Comparison of ENCODE assay signal across 8 mouse cellular contexts in the genomic region with DNA sequence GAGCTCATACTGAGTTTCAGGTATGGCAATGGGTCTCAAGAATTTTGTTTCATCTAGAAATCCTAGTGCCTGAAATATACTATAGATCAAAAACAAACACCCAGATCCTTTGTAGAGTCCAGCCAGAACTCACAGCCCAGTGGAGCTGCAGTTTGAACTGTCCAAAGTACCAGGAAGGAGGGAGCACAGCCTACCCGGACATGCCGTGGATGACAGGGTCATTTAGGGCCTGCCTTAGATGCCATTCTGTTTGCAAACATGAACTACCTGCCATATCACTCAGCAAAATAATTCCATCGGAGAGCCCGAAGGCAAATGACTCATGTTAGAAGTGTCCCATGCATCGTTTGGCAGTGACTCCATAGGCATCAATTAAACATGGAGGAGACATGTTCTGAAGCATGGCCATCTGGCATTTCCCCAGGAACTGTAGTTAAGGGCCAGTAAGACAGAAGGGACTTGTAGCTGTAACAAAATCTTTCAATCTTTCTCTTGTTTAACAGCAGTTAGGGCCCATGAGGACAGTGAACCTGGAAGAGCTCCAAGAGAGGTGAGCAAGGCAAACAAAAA. TPM values are rescaled to one million over a fixed set of nuclear protein-coding genes. Genes with fewer than 3 reads are reported as not detected.
A peak's percentile ranks its signal among the peaks of the same experiment; 100 is the strongest.
DNase-seq lines count a peak whose midpoint lies in the region; ATAC-seq and TF ChIP-seq lines count a peak whose summit lies in the region.
"Had no signal": no experiment of that assay in that cellular context is flagged by ENCODE, and none has a peak within 500 bp of the region (broad histone marks: within the 10 kb centered on the region; RNA-seq: fewer than 3 reads in every experiment).

No protein-coding gene starts in this region.

- H3K27me3 ChIP-seq in neural tube, embryonic 12.5 days (replicated peaks) = no peaks in the 10 kb centered on the region

- H3K4me1 ChIP-seq in neural tube, embryonic 12.5 days = peaks cover 4% of the 10 kb centered on the region; the same call in 1 of the 2 replicates
- no peaks in the 10 kb centered on the region for H3K4me1 ChIP-seq in cortical plate, adult 2 months (ENCODE audit: control insufficient read depth, insufficient read depth, low read length)

- no peak for TF ChIP-seq CTCF in cortical plate, adult 2 months (IDR thresholded peaks at IDR 0.05; ENCODE audit: extremely low read depth, insufficient read depth, low read length)

- no peak overlapping the region for H3K9ac ChIP-seq in neural tube, embryonic 12.5 days

- H3K9me3 ChIP-seq in neural tube, embryonic 12.5 days = no peaks in the 10 kb centered on the region

- peak overlapping the region; percentile 76 for H3K4me2 ChIP-seq in neural tube, embryonic 12.5 days (replicated peaks)

- DNase-seq in neural tube, embryonic 10.5 days (ENCODE audit: extremely low spot score, low spot score) = no peak
- peak; percentile 27 to 40 for DNase-seq in kidney, postnatal 36 days
- DNase-seq in left cerebral cortex, adult 18-20 months (ENCODE audit: low spot score in 2 of 2) = no peak
- DNase-seq in T-cell, adult 2 months (ENCODE audit: low spot score) = no peak
- DNase-seq: heart, adult 18-20 months had no signal

- TF ChIP-seq POLR2A in cortical plate, adult 2 months (IDR thresholded peaks at IDR 0.05; ENCODE audit: extremely low read depth, insufficient read depth, low read length) = no peak

- WGBS in neural tube, embryonic 12.5 days = 77% methylated on average over 5 of the region's 5 CpGs

- no peaks in the 10 kb centered on the region for H3K36me3 ChIP-seq in neural tube, embryonic 12.5 days

- no peak overlapping the region for H3K4me3 ChIP-seq in neural tube, embryonic 12.5 days
- H3K4me3 ChIP-seq in cortical plate, adult 2 months (ENCODE audit: insufficient read depth, low read length) = peak overlapping the region; percentile 57; the same call in 1 of the 2 replicates

- ATAC-seq in neural tube, embryonic 12.5 days (ENCODE audit: low FRiP score, low read depth) = no peak
- no peak for ATAC-seq in megakaryocyte, adult 5-6 weeks (ENCODE audit: poor library complexity, severe bottlenecking)

- no peak overlapping the region for H3K27ac ChIP-seq in neural tube, embryonic 12.5 days
- no peak overlapping the region for H3K27ac ChIP-seq in cortical plate, adult 2 months (ENCODE audit: insufficient read depth, low read length)

RNA-seq across cellular contexts. Expression of a gene that starts 1.9 kb away (rescaled TPM):
- polyA plus RNA-seq in neural tube, embryonic 12.5 days (2016; fragmentation: Nextera tagmentation; extraction: Ambion mirVana) = 6.6 and 6.8 TPM in 2 replicates
- 39.9 and 43.2 TPM in 2 replicates for polyA plus RNA-seq in cortical plate, adult 2 months (2012; rRNA removed)
- 1.7 and 1.9 TPM in 2 replicates for total RNA-seq in megakaryocyte, adult 5-6 weeks (2015)
- total RNA-seq in megakaryocyte, adult 5-6 weeks (2017) = 1.5 and 2.2 TPM in 2 replicates
- total RNA-seq in left cerebral cortex, adult 18-20 months (2021) = 10 to 100 TPM; 71.3 to 82.2 TPM

RNA-seq across cellular contexts. Expression of a gene that starts 54.7 kb away (rescaled TPM):
- polyA plus RNA-seq in neural tube, embryonic 12.5 days (2016; fragmentation: Nextera tagmentation; extraction: Ambion mirVana) = 31.8 and 32.9 TPM in 2 replicates
- polyA plus RNA-seq in cortical plate, adult 2 months (2012; rRNA removed) = 5.3 and 5.4 TPM in 2 replicates
- total RNA-seq in megakaryocyte, adult 5-6 weeks (2015) = 0.04 and 0.27 TPM in 2 replicates
- 0.59 and 1.5 TPM in 2 replicates for total RNA-seq in megakaryocyte, adult 5-6 weeks (2017)
- 1 to 10 TPM; 8.0 to 8.5 TPM for total RNA-seq in left cerebral cortex, adult 18-20 months (2021)

Comparison
In these comparisons a context has a peak if more than half of its experiments do, and no peak if none do; other contexts are left out.
1. DNase-seq: peak in kidney, postnatal 36 days (2 of 2); none in neural tube, embryonic 10.5 days (single experiment), left cerebral cortex, adult 18-20 months (0 of 2) and T-cell, adult 2 months (single experiment).
2. RNA of a gene that starts 1.9 kb away (total RNA-seq): 71.3 to 82.2 TPM in left cerebral cortex, adult 18-20 months; 1.5 to 2.2 TPM in megakaryocyte, adult 5-6 weeks; every median in the first group is over 10 times any median in the second.